Mouse (Mus musculus) neural tube, embryonic 13.5 days (tissue): ENCODE data around the gene Ust. TPM values are rescaled to one million over a fixed set of nuclear protein-coding genes. Genes with fewer than 3 reads are reported as not detected.

Source experiments
- ATAC-seq: fragments of 200-750 bp; cut with Nextera tagmentation; 2 replicates; pipeline ENCODE4 v1.8.0; 2017; ENCODE audit warnings: low read depth, mild to moderate bottlenecking, moderate TSS enrichment, moderate library complexity
- H3K27ac ChIP-seq: fragments of 300-500 bp; sonication (generic); replicated peaks from 2 replicates; pipeline ENCODE4 v1.5.1; 2015; ENCODE audit warnings: moderate library complexity, mild to moderate bottlenecking, inconsistent platforms
- H3K27me3 ChIP-seq: fragments of 300-500 bp; sonication (generic); 2 replicates; pipeline ENCODE4 v1.6.1; 2015; ENCODE audit warnings: mild to moderate bottlenecking, inconsistent platforms
- H3K36me3 ChIP-seq: fragments of 300-500 bp; sonication (generic); 2 replicates; pipeline ENCODE4 v1.6.1; 2015; ENCODE audit warnings: mild to moderate bottlenecking, inconsistent platforms
- H3K4me1 ChIP-seq: fragments of 300-500 bp; sonication (generic); replicated peaks from 2 replicates; pipeline ENCODE4 v1.6.1; 2015; ENCODE audit warnings: inconsistent platforms
- H3K4me2 ChIP-seq: fragments of 300-500 bp; sonication (generic); 2 replicates; pipeline ENCODE4 v1.6.1; 2015; ENCODE audit warnings: inconsistent platforms, mild to moderate bottlenecking, moderate library complexity
- H3K4me3 ChIP-seq: fragments of 300-500 bp; sonication (generic); 2 replicates; pipeline ENCODE4 v1.5.1; 2015; ENCODE audit warnings: mild to moderate bottlenecking, inconsistent platforms
- H3K9ac ChIP-seq: fragments of 300-500 bp; sonication (generic); 2 replicates; pipeline ENCODE4 v1.6.1; 2015; ENCODE audit warnings: moderate library complexity, mild to moderate bottlenecking, inconsistent platforms
- H3K9me3 ChIP-seq: fragments of 300-500 bp; sonication (generic); 2 replicates; pipeline ENCODE4 v1.6.1; 2016; ENCODE audit warnings: inconsistent platforms
- WGBS: fragments of 180-500 bp; shearing (Covaris S2); methylation state at CpG from one replicate; pipeline ENCODE4 v1.1.7; 2015; 5-methylcytosine and 5-hydroxymethylcytosine counted together
- polyA plus RNA-seq: library from polyadenylated mRNA; unstranded; fragments of >200 nt; fragmentation: Nextera tagmentation; extraction: Ambion mirVana; gene quantifications from 2 replicates; pipeline ENCODE4 v1.2.1, GENCODE M21; 2015

Gene Ust
- polyA plus RNA-seq, 1 experiment from 2014 or later = 7.1 TPM

DNA sequence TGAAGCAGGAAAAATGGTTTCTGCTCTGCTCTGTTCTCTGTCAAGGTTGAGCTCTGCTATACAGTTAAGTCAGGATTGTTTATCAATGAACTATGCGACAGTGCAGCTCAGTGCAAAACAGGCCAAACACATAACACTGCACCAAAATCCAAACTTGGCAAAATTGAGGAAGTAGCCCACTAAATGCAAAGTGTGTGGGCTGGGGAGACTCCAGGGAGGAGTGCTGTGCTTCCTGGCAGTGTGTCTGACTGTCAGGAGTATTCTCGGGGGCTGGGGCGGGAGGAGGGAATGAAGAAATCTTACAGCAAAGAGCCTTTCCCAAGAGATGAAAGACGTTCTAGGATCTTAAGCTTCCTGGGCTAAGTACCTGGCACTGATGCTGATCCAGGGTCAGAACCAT lies 165.1 kb downstream of the Ust start:
- Histone ChIP-seq H3K4me3 (no peak overlapping the region), H3K36me3 (no peaks in the 10 kb centered on the region), H3K27ac (no peak overlapping the region), H3K4me2 (no peak overlapping the region), H3K4me1 (no peaks in the 10 kb centered on the region), H3K9me3 (no peaks in the 10 kb centered on the region; the same call in 1 of the 2 replicates), H3K9ac (no peak overlapping the region), H3K27me3 (no peaks in the 10 kb centered on the region)
- no peak for ATAC-seq
- WGBS = 88% methylated on average over 4 of the region's 4 CpGs

DNA sequence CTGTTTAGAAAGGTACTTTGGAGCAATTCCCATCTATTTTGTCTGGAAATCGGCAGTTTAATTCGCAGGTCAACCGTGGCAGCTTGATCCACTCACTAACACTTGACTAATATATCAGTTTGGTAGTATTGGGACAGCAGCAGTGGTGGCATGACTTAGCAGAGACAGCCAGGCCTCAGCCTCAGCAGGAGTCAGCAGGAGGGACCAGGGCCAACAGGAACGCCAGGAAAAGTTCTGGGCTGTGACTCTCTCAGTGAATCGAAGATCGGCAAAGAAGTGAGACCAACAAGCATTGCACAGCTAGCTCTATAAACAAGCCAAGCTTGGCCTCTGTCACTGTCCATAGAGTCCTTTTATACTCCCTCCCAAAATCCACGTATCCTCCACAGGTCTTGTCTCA lies 168.0 kb downstream of the Ust start:
- no peak overlapping the region for H3K4me2 ChIP-seq
- no peak for ATAC-seq
- no peak overlapping the region for H3K9ac ChIP-seq
- no peaks in the 10 kb centered on the region for H3K27me3 ChIP-seq
- H3K4me1 ChIP-seq = 0 out of 2 replicates have a peak, but pooled peaks cover 4% of the 10 kb centered on the region
- 87% methylated on average over 7 of the region's 7 CpGs for WGBS
- no peak overlapping the region for H3K4me3 ChIP-seq
- H3K9me3 ChIP-seq = no peaks in the 10 kb centered on the region; the same call in 1 of the 2 replicates
- H3K27ac ChIP-seq = no peak overlapping the region
- H3K36me3 ChIP-seq = no peaks in the 10 kb centered on the region

- no peak for ATAC-seq
- 42% methylated on average over 5 of the region's 5 CpGs for WGBS
- Histone ChIP-seq H3K27ac (no peak overlapping the region), H3K36me3 (no peaks in the 10 kb centered on the region), H3K4me1 (0 out of 2 replicates have a peak, but pooled peaks cover 4% of the 10 kb centered on the region), H3K9me3 (peaks cover 3% of the 10 kb centered on the region; the same call in 1 of the 2 replicates), H3K9ac (no peak overlapping the region), H3K4me3 (no peak overlapping the region), H3K4me2 (no peak overlapping the region), H3K27me3 (no peaks in the 10 kb centered on the region)
Observed at GRCm38 (mm10) chr10:8347497-8347896, 171.1 kb downstream of the Ust start.

DNA sequence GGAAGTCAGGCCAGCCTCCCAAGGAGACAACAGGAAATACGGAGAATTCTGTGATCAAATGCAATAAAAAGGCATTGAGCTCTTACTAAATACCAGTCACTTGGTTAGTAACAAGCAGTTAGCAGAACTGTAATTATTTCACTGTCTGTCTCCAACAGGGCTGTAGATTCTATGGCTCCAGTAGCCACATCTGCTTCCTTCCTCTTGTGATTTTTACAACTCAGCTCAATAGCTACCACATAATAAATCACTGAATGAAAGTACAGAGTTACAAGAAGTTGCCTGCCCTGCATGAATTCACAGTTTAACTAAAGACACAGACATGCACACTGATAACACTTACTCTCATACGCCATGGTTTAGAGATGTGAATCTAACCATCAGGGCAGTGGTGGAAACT lies 176.1 kb downstream of the Ust start:
- Histone ChIP-seq H3K4me3 (no peak overlapping the region), H3K4me2 (no peak overlapping the region), H3K36me3 (no peaks in the 10 kb centered on the region), H3K4me1 (peaks cover 14% of the 10 kb centered on the region), H3K27ac (no peak overlapping the region), H3K9me3 (0 out of 2 replicates have a peak, but pooled peaks cover 3% of the 10 kb centered on the region), H3K9ac (no peak overlapping the region), H3K27me3 (no peaks in the 10 kb centered on the region)
- no peak for ATAC-seq
- WGBS = 50% methylated on average over 2 of the region's 2 CpGs

DNA sequence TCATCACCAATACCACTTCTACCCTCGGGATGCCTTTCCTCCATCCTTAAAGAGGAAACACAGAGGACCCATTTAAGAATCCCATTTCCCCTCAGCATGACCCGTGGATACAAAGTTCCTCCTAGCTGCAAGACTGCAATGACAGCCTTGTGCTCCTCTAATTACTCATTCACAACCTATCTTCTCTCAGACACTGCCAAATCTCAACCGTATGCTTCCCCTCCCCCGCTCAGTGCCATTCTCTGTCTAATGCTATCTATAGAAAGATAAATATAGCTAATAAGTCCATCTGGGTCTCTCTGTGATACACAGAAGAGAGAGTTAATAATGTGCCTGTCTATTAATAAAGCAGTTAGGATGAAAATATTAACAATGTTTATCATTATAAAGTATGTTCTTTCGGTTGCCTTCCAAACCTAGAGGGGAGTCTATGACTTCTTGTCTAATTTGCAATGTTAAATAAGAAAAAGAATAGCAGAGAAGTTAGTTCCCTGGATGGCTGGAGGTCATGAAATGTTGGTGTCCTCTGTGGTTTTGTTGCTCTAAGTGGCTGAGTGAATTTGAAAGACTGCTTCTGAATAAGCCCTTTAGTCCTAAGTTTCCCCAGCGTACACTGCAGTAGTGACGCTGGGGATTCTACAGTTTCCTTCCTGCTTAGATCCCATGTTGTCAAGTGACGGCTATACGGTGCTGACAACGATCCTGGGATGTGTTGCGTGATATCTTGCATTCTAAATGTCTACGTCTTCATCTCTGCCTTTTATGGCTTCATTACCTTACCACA lies 178.8 kb downstream of the Ust start:
- Histone ChIP-seq H3K36me3 (no peaks in the 10 kb centered on the region), H3K4me3 (no peak overlapping the region), H3K9me3 (no peaks in the 10 kb centered on the region), H3K27me3 (no peaks in the 10 kb centered on the region), H3K27ac (no peak overlapping the region), H3K4me1 (peaks cover 10% of the 10 kb centered on the region), H3K4me2 (no peak overlapping the region), H3K9ac (no peak overlapping the region)
- WGBS = 69% methylated on average over 12 of the region's 12 CpGs
- ATAC-seq = no peak

- Histone ChIP-seq H3K9me3 (no peaks in the 10 kb centered on the region), H3K4me2 (no peak overlapping the region), H3K27me3 (no peaks in the 10 kb centered on the region), H3K4me3 (no peak overlapping the region), H3K36me3 (no peaks in the 10 kb centered on the region), H3K9ac (no peak overlapping the region), H3K4me1 (peaks cover 10% of the 10 kb centered on the region), H3K27ac (no peak overlapping the region)
- ATAC-seq = no peak
- 96% methylated on average over 1 of the region's 1 CpGs for WGBS
Observed at GRCm38 (mm10) chr10:8336601-8337000, 182.0 kb downstream of the Ust start.

DNA sequence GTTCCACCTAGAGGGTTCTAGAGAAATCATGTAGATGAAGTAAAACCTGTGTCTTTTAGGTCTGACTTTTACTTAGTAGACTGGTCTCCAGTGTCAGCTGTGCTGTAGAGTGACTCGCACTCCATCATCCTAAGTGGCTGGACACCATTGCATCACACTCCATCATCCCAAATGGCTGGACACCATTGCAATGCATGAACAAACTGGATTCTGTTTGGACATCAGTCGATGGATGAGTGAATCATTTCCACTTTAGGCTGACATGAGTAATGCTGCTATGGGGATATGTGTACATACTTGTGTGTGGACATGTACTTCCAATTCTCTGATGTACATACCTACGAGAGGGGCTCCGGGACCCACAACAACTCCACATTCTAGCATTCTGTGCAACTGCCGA lies 187.7 kb downstream of the Ust start:
- H3K4me3 ChIP-seq = no peak overlapping the region
- no peaks in the 10 kb centered on the region for H3K4me1 ChIP-seq
- H3K27ac ChIP-seq = no peak overlapping the region
- H3K9ac ChIP-seq = no peak overlapping the region
- no peaks in the 10 kb centered on the region for H3K27me3 ChIP-seq
- ATAC-seq = no peak
- 84% methylated on average over 5 of the region's 5 CpGs for WGBS
- no peak overlapping the region for H3K4me2 ChIP-seq
- H3K9me3 ChIP-seq = peaks cover 4% of the 10 kb centered on the region; the same call in 1 of the 2 replicates
- no peaks in the 10 kb centered on the region for H3K36me3 ChIP-seq

DNA sequence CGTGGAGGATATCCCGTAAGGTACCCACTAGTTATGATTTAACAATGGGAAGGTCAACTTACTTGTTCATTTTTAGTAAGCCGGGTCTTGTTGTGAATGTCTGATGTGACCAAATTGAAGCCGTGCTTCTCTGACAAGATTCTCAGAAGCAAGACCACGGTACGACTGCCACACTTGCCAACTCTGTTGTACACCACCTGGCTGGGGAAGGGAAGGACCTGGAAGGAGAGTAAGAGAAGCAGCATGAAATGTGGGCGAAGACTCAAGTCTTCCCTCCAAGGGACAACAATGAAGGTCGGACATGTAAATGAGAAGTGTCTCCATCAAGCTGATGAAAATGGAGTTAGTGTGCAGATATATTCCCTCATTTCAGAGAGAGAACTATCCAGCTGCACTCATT lies 188.6 kb downstream of the Ust start:
- ATAC-seq = no peak
- Histone ChIP-seq H3K4me3 (no peak overlapping the region), H3K27ac (no peak overlapping the region), H3K4me1 (no peaks in the 10 kb centered on the region), H3K27me3 (no peaks in the 10 kb centered on the region), H3K9me3 (peaks cover 4% of the 10 kb centered on the region; the same call in 1 of the 2 replicates), H3K36me3 (no peaks in the 10 kb centered on the region), H3K9ac (no peak overlapping the region), H3K4me2 (no peak overlapping the region)
- 93% methylated on average over 8 of the region's 8 CpGs for WGBS

DNA sequence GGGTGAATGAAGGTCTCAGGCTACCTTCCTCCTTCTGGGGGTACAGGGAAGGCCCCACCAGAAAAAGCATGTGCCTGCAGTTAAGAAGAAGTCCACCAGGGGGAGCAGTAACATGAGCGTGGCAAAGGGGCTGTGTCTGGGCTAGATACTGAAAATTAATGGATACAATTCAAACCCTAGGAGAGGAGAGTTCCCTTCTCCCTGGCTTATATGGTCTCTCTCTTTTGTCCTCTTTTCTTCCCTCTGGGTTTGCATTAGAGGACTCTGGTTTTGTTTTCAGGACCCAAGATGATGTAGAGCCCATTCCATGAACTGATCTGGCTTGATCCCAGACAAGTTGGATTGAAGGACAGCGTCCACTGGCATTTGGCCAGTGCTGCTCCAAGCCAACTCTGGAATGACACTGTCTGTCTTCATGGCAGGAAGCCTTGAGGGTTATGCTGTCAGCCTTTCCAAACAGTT lies 195.3 kb downstream of the Ust start:
- 41% methylated on average over 2 of the region's 2 CpGs for WGBS

DNA sequence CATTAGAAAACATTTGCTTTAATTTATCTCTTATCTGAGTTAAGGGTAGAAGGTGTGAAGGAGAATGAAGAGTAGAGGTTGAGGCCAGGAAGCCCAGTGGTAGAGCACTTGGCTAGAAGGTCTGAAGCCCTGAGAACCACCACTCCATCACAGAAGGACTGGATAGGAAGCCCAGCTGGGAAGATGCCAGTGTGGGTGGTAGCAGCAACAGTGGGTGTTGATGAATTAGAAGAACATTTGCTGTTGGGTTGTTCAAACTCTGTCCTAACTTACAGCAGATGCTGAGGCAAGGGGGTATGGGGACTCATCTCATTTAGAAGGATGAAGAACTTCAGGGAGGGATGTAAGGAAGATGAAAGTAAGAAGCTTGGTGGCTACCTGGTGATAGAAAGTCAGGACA lies 197.9 kb downstream of the Ust start:
- H3K36me3 ChIP-seq = no peaks in the 10 kb centered on the region
- no peak overlapping the region for H3K4me3 ChIP-seq
- H3K27me3 ChIP-seq = no peaks in the 10 kb centered on the region
- no peak for ATAC-seq
- H3K4me2 ChIP-seq = no peak overlapping the region
- no peaks in the 10 kb centered on the region for H3K4me1 ChIP-seq
- H3K27ac ChIP-seq = no peak overlapping the region
- no peaks in the 10 kb centered on the region for H3K9me3 ChIP-seq
- no peak overlapping the region for H3K9ac ChIP-seq

More for the DNA sequence above, 195.3 kb downstream of the Ust start:
- Histone ChIP-seq H3K4me3 (no peak overlapping the region), H3K4me2 (no peak overlapping the region), H3K9me3 (peaks cover 3% of the 10 kb centered on the region; the same call in 1 of the 2 replicates), H3K9ac (no peak overlapping the region), H3K4me1 (no peaks in the 10 kb centered on the region), H3K27me3 (no peaks in the 10 kb centered on the region), H3K36me3 (no peaks in the 10 kb centered on the region), H3K27ac (no peak overlapping the region)
- ATAC-seq = peak; percentile 43; the same call in 1 of the 2 replicates

GRCm38 (mm10) chr10:8309435-8309834 lies 209.2 kb downstream of the Ust start:
- H3K27ac ChIP-seq = no peak overlapping the region
- no peak overlapping the region for H3K4me2 ChIP-seq
- H3K4me1 ChIP-seq = 0 out of 2 replicates have a peak, but pooled peaks cover 2% of the 10 kb centered on the region
- ATAC-seq = no peak
- WGBS = 73% methylated on average over 6 of the region's 6 CpGs
- H3K27me3 ChIP-seq = no peaks in the 10 kb centered on the region
- H3K9ac ChIP-seq = no peak overlapping the region
- no peaks in the 10 kb centered on the region for H3K36me3 ChIP-seq
- no peaks in the 10 kb centered on the region for H3K9me3 ChIP-seq
- H3K4me3 ChIP-seq = no peak overlapping the region

DNA sequence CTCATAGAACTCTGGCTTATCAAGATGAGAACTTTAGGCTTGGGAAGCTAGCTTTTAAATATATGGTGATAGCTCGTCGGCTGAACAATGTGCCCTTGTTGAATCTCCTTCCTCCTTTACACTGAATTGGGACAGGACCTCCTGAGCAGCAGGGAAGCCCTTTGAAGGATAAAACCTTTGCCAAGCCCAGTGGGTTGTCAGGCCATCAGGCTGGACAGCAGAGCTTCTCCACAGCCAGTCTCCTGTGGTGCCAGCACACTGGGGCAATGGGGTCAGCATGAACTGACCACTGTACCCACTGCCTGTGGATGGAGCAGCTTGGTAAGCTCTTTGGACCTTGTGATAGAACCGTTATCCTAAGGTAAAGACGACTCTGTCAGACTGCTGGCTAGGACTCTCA lies 214.4 kb downstream of the Ust start:
- H3K4me3 ChIP-seq = no peak overlapping the region
- H3K36me3 ChIP-seq = no peaks in the 10 kb centered on the region
- no peak overlapping the region for H3K4me2 ChIP-seq
- no peaks in the 10 kb centered on the region for H3K27me3 ChIP-seq
- no peaks in the 10 kb centered on the region for H3K4me1 ChIP-seq
- WGBS = 79% methylated on average over 4 of the region's 4 CpGs
- no peak overlapping the region for H3K9ac ChIP-seq
- ATAC-seq = no peak
- H3K27ac ChIP-seq = no peak overlapping the region
- H3K9me3 ChIP-seq = no peaks in the 10 kb centered on the region

DNA sequence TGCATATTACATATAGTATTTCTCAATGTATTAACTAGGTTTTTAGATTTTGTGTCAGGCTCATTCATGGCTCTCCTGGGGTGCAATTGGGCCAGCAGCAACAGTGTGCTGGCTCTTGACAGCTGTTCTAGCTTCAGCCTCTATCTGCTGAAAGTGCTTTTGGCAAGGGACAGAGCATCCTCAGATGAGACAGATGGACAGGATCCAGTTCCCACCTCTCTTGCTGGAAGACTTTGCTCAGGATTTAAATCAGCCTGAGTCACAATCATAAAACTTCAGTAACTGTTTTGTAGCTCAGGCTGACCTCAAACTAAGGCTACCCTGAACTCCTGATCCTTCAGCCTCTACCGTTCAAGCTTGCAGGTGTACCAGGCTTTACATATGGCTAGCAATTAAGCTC lies 219.5 kb downstream of the Ust start:
- WGBS = 94% methylated on average over 1 of the region's 1 CpGs
- H3K4me2 ChIP-seq = no peak overlapping the region
- H3K9ac ChIP-seq = no peak overlapping the region
- H3K9me3 ChIP-seq = no peaks in the 10 kb centered on the region
- H3K36me3 ChIP-seq = no peaks in the 10 kb centered on the region
- no peaks in the 10 kb centered on the region for H3K4me1 ChIP-seq
- ATAC-seq = no peak
- no peak overlapping the region for H3K27ac ChIP-seq
- H3K27me3 ChIP-seq = no peaks in the 10 kb centered on the region
- H3K4me3 ChIP-seq = no peak overlapping the region
